Mouse (Mus musculus) cerebellum, adult 9-11 months (tissue): ENCODE measurements at regions not wholly inside any gene's neighbourhood (a gene's known extent, or its start where the extent isn't known, plus 50 kb on each side); places are given as distances from the start of the nearest gene placed in this dataset.

Experiments used
- DNase-seq: peaks from one replicate; pipeline ENCODE4 v3.0.0; 2022

GRCm38 (mm10) chr8:80422190-80422589, 71.4 kb upstream of the Gypa start:
- DNase-seq: no peak

GRCm38 (mm10) chr8:80416121-80416520, 77.5 kb upstream of the Gypa start:
- DNase-seq: no peak

- no peak for DNase-seq
Observed at GRCm38 (mm10) chr8:80399594-80400207, 93.9 kb upstream of the Gypa start.

GRCm38 (mm10) chr8:80395010-80395409, 98.6 kb upstream of the Gypa start:
- DNase-seq: no peak

- DNase-seq: no peak
Observed at GRCm38 (mm10) chr8:80393111-80393510, 100.5 kb upstream of the Gypa start.

GRCm38 (mm10) chr8:80369221-80369620, 124.4 kb upstream of the Gypa start:
- DNase-seq: no peak

- DNase-seq: no peak
Observed at GRCm38 (mm10) chr8:80364059-80364458, 129.5 kb upstream of the Gypa start.

- no peak for DNase-seq
Observed at GRCm38 (mm10) chr8:80343299-80343698, 150.3 kb upstream of the Gypa start.

GRCm38 (mm10) chr8:80337872-80338271, 155.7 kb upstream of the Gypa start:
- DNase-seq: no peak

GRCm38 (mm10) chr8:80328676-80329075, 164.9 kb upstream of the Gypa start:
- no peak for DNase-seq

GRCm38 (mm10) chr8:80325859-80326258, 167.7 kb upstream of the Gypa start:
- DNase-seq: no peak

GRCm38 (mm10) chr8:80325132-80325531, 168.4 kb upstream of the Gypa start:
- DNase-seq: no peak

- DNase-seq: no peak
Observed at GRCm38 (mm10) chr8:80318231-80318870, 175.2 kb upstream of the Gypa start.

GRCm38 (mm10) chr8:80315371-80315770, 178.2 kb upstream of the Gypa start:
- peak; percentile 11 for DNase-seq

GRCm38 (mm10) chr8:80314826-80315225, 178.8 kb upstream of the Gypa start:
- DNase-seq: no peak

- no peak for DNase-seq
Observed at GRCm38 (mm10) chr8:80313883-80314635, 179.5 kb upstream of the Gypa start.

GRCm38 (mm10) chr8:80307761-80308160, 185.8 kb upstream of the Gypa start:
- DNase-seq: no peak

GRCm38 (mm10) chr8:80298596-80298995, 195.0 kb upstream of the Gypa start:
- no peak for DNase-seq

- DNase-seq: no peak
Observed at GRCm38 (mm10) chr8:80290311-80290710, 203.3 kb upstream of the Gypa start.

GRCm38 (mm10) chr8:80289282-80289681, 204.3 kb upstream of the Gypa start:
- DNase-seq: no peak

GRCm38 (mm10) chr8:80268910-80269460, 211.2 kb upstream of the Hhip start:
- no peak for DNase-seq

GRCm38 (mm10) chr8:80264915-80265314, 207.1 kb upstream of the Hhip start:
- no peak for DNase-seq

- no peak for DNase-seq
Observed at GRCm38 (mm10) chr8:80263468-80263945, 205.7 kb upstream of the Hhip start.

GRCm38 (mm10) chr8:80262911-80263310, 205.1 kb upstream of the Hhip start:
- no peak for DNase-seq
